Mouse (Mus musculus): ENCODE results near the gene Slc39a11. TPM values are rescaled to one million over a fixed set of nuclear protein-coding genes. Genes with fewer than 3 reads are reported as not detected.

Slc39a11 gene
- total and polyA plus RNA-seq, 3 experiments, result 43.2 to 54.4 (median 51.0) TPM

DNA sequence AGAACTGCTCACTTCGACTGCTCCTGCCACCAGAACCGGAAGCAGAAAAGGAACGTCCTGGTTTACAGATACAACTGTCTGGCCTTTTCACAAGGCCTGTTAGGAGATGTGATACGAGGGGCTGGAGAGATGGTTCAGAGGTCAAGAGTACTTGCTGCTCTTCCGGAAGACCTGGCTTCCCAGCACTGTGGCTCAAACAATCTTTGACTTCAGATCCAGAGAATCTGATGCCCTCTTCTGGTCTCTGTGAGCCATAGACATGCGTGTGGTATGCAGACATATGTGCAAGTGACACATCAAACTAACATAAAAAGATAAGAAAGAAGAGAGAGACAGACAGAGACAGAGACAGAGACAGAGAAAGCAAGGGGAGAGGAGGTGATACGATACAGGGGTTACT, 17.6 kb downstream of the Slc39a11 start:
- Histone ChIP-seq H3K27ac (ENCODE audit: insufficient read depth, low read depth) (no peak overlapping the region), H3K4me2 (ENCODE audit: insufficient read depth, low read depth, poor library complexity, severe bottlenecking) (no peak overlapping the region), H3K9ac (ENCODE audit: insufficient read depth, low read depth) (no peak overlapping the region), H3K79me2 (replicated peaks; ENCODE audit: control insufficient read depth, extremely low read depth, insufficient read depth, poor library complexity, severe bottlenecking) (no peaks in the 10 kb centered on the region), H3K4me3 (replicated peaks in 1 of 3; ENCODE audit: low read depth in 2 of 3, low read length in 2 of 3, poor library complexity in 1 of 3) (no peak overlapping the region), H3K36me3 (replicated peaks in 1 of 2; ENCODE audit: control insufficient read depth in 1 of 2, insufficient read depth in 1 of 2, low read length in 1 of 2) (no peaks in the 10 kb centered on the region), H3K4me1 (ENCODE audit: control insufficient read depth in 1 of 2, insufficient read depth in 2 of 2) (no peaks in the 10 kb centered on the region; a peak in 1 of 4 replicates), H3K9me3 (replicated peaks; ENCODE audit: low read length) (no peaks in the 10 kb centered on the region), H3K27me3 (replicated peaks) (peaks cover 27% of the 10 kb centered on the region)
- DNase-seq (ENCODE audit: extremely low read depth), result no peak
- dilution Hi-C loops (cut with MboI; ENCODE audit: extremely low pct_ligation_motif_present, extremely low pct_unique_long_range_greater_than_20kb, low sequenced_read_pairs), result no loop called here
- in situ Hi-C loops (cut with MboI; ENCODE audit: low pct_ligation_motif_present, low pct_unique_long_range_greater_than_20kb, low sequenced_read_pairs), result no loop called here
- no peak for TF ChIP-seq USF1 (IDR thresholded peaks at IDR 0.05; ENCODE audit: low read depth, low read length)
- no peak for TF ChIP-seq NRF1 (IDR thresholded peaks at IDR 0.05; ENCODE audit: low read depth, low read length)
- TF ChIP-seq CHD2 (IDR thresholded peaks at IDR 0.05; ENCODE audit: low read length), result no peak
- no peak for TF ChIP-seq NELFE (IDR thresholded peaks at IDR 0.05; ENCODE audit: low read depth, low read length)
- TF ChIP-seq MXI1 (IDR thresholded peaks at IDR 0.05; ENCODE audit: low read depth, low read length), result no peak
- no peak for TF ChIP-seq ZMIZ1 (IDR thresholded peaks at IDR 0.05; ENCODE audit: low read depth, low read length)
- no peak for TF ChIP-seq HCFC1 (IDR thresholded peaks at IDR 0.05; ENCODE audit: low read depth, low read length)
- no peak for TF ChIP-seq ZNF384 (IDR thresholded peaks at IDR 0.05; ENCODE audit: low read depth, low read length)
- TF ChIP-seq KAT2A (IDR thresholded peaks at IDR 0.05; ENCODE audit: insufficient replicate concordance, low read length), result no peak

DNA sequence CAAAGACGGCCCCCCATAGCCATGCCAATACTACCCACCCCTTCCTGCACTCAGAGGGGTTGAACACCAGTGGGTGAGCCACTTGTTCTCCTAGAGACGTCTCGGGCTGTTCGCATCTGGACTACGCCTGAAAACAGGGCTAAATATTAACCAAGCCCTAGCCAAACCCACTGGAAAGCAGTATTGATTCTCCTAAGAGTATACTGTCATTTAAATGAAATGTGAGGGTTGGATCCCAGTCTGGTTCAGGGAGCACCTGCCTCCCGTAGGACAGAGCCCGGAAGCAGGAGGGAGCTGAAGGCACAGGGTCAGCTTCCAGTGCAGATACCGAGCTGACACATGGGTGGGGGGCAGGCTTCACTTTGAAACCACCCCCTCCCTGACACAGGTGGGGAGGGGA, 18.0 kb downstream of the Slc39a11 start:
- H3K27me3 ChIP-seq (replicated peaks), result peaks cover 27% of the 10 kb centered on the region
- H3K79me2 ChIP-seq (replicated peaks; ENCODE audit: control insufficient read depth, extremely low read depth, insufficient read depth, poor library complexity, severe bottlenecking), result no peaks in the 10 kb centered on the region
- in situ Hi-C loops (cut with MboI; ENCODE audit: low pct_ligation_motif_present, low pct_unique_long_range_greater_than_20kb, low sequenced_read_pairs), result no loop called here
- no peak for DNase-seq (ENCODE audit: extremely low read depth)
- H3K4me1 ChIP-seq (ENCODE audit: control insufficient read depth in 1 of 2, insufficient read depth in 2 of 2), result no peaks in the 10 kb centered on the region; a peak in 1 of 4 replicates
- H3K4me2 ChIP-seq (ENCODE audit: insufficient read depth, low read depth, poor library complexity, severe bottlenecking), result no peak overlapping the region
- no peak for TF ChIP-seq RCOR1 (conservative IDR thresholded peaks at IDR 0.05; ENCODE audit: low read depth, low read length)
- TF ChIP-seq EP300 (IDR thresholded peaks at IDR 0.05; ENCODE audit: low read length), result no peak
- TF ChIP-seq ELF1 (IDR thresholded peaks at IDR 0.05; ENCODE audit: low read depth, low read length), result no peak
- TF ChIP-seq CTCF (conservative IDR thresholded peaks at IDR 0.05 in 1 of 2, IDR thresholded peaks at IDR 0.05 in 1 of 2; ENCODE audit: low read depth in 2 of 2, low read length in 2 of 2), result no peak
- TF ChIP-seq CHD2 (IDR thresholded peaks at IDR 0.05; ENCODE audit: low read length), result no peak
- TF ChIP-seq MAFK (IDR thresholded peaks at IDR 0.05; ENCODE audit: insufficient replicate concordance, low read length), result no peak
- no peak for TF ChIP-seq GABPA (IDR thresholded peaks at IDR 0.05; ENCODE audit: insufficient replicate concordance, low read depth, low read length)
- no peak for TF ChIP-seq IRF4 (IDR thresholded peaks at IDR 0.05; ENCODE audit: low read depth, low read length)
- no peak for TF ChIP-seq POLR2A (IDR thresholded peaks at IDR 0.05; ENCODE audit: low read depth, low read length)
- no peak for TF ChIP-seq JUND (conservative IDR thresholded peaks at IDR 0.05; ENCODE audit: low read depth, low read length)
- TF ChIP-seq E2F4 (IDR thresholded peaks at IDR 0.05; ENCODE audit: insufficient replicate concordance, low read depth, low read length), result no peak
- TF ChIP-seq SMC3 (IDR thresholded peaks at IDR 0.05; ENCODE audit: low read depth, low read length), result no peak
- no peak for TF ChIP-seq KAT2A (IDR thresholded peaks at IDR 0.05; ENCODE audit: insufficient replicate concordance, low read length)
- no peak for TF ChIP-seq SIN3A (IDR thresholded peaks at IDR 0.05; ENCODE audit: low read length)
- no peak for TF ChIP-seq ZKSCAN1 (IDR thresholded peaks at IDR 0.05; ENCODE audit: borderline replicate concordance, low read depth, low read length)
- no peak for TF ChIP-seq MYC (IDR thresholded peaks at IDR 0.05; ENCODE audit: low read depth, low read length)
- TF ChIP-seq TCF12 (IDR thresholded peaks at IDR 0.05; ENCODE audit: low read depth, low read length), result no peak
- no peak overlapping the region for H3K4me3 ChIP-seq (replicated peaks in 1 of 3; ENCODE audit: low read depth in 2 of 3, low read length in 2 of 3, poor library complexity in 1 of 3)
- no peaks in the 10 kb centered on the region for H3K9me3 ChIP-seq (replicated peaks; ENCODE audit: low read length)
- no peaks in the 10 kb centered on the region for H3K36me3 ChIP-seq (replicated peaks in 1 of 2; ENCODE audit: control insufficient read depth in 1 of 2, insufficient read depth in 1 of 2, low read length in 1 of 2)
- dilution Hi-C loops (cut with MboI; ENCODE audit: extremely low pct_ligation_motif_present, extremely low pct_unique_long_range_greater_than_20kb, low sequenced_read_pairs), result no loop called here
- no peak overlapping the region for H3K9ac ChIP-seq (ENCODE audit: insufficient read depth, low read depth)
- no peak overlapping the region for H3K27ac ChIP-seq (ENCODE audit: insufficient read depth, low read depth)

All from CH12.LX (cell line).